Mouse (Mus musculus) forebrain, embryonic 14.5 days (tissue): ENCODE measurements around the gene Vmn2r84. TPM values are rescaled to one million over a fixed set of nuclear protein-coding genes. Genes with fewer than 3 reads are reported as not detected.

Experiments used
- ATAC-seq: fragments of 200-750 bp; cut with Nextera tagmentation; 2 replicates; pipeline ENCODE4 v1.8.0; 2017; ENCODE audit warnings: mild to moderate bottlenecking, moderate library complexity
- DNase-seq: peaks from one replicate; pipeline ENCODE4 v3.0.0-alpha.2; 2015; ENCODE audit warnings: low spot score
- H3K27ac ChIP-seq: fragments of 300-500 bp; sonication (generic); 2 replicates; pipeline ENCODE4 v1.5.1; 2014; ENCODE audit warnings: low read depth, mild to moderate bottlenecking, control low read depth, low read length, moderate library complexity
- H3K27me3 ChIP-seq: fragments of 300-500 bp; sonication (generic); replicated peaks from 2 replicates; pipeline ENCODE4 v1.6.1; 2014; ENCODE audit warnings: low read length, control low read depth, mixed read lengths; ENCODE audit not compliant: control insufficient read depth, insufficient read depth
- H3K36me3 ChIP-seq: fragments of 300-500 bp; sonication (generic); 2 replicates; pipeline ENCODE4 v1.6.1; 2014; ENCODE audit warnings: low read length, control low read depth; ENCODE audit not compliant: control insufficient read depth, insufficient read depth
- H3K4me1 ChIP-seq: fragments of 300-500 bp; sonication (generic); 2 replicates; pipeline ENCODE4 v1.6.1; 2014; ENCODE audit warnings: antibody characterized with exemption, low read length, control low read depth; ENCODE audit not compliant: control insufficient read depth, insufficient read depth
- H3K4me2 ChIP-seq: fragments of 300-500 bp; sonication (generic); 2 replicates; pipeline ENCODE4 v1.6.1; 2014; ENCODE audit warnings: mild to moderate bottlenecking, control low read depth, low read length
- H3K4me3 ChIP-seq: fragments of 300-500 bp; sonication (generic); 2 replicates; pipeline ENCODE4 v1.5.1; 2014; ENCODE audit warnings: low read depth, low read length, control low read depth
- H3K9ac ChIP-seq: fragments of 300-500 bp; sonication (generic); 2 replicates; pipeline ENCODE4 v1.6.1; 2014; ENCODE audit warnings: mild to moderate bottlenecking, low read length, control low read depth, moderate library complexity
- H3K9me3 ChIP-seq: fragments of 300-500 bp; sonication (generic); replicated peaks from 2 replicates; pipeline ENCODE4 v1.6.1; 2016; ENCODE audit warnings: low read length, control low read depth, mixed read lengths; ENCODE audit not compliant: control insufficient read depth
- WGBS: fragments of 180-500 bp; shearing (Covaris S2); extraction: QIAGEN DNeasy Blood & Tissue Kit; methylation state at CpG from one replicate; pipeline ENCODE4 v1.1.7; 2014; 5-methylcytosine and 5-hydroxymethylcytosine counted together
- polyA plus RNA-seq: library from polyadenylated mRNA; unstranded; fragments of >200 nt; fragmentation: Nextera tagmentation; extraction: Ambion mirVana; gene quantifications from 2 replicates; pipeline ENCODE4 v1.2.1, GENCODE M21; 2014

Vmn2r84 gene
- polyA plus RNA-seq, 1 experiment from 2014 or later: not detected

- Histone ChIP-seq H3K9ac (no peak overlapping the region), H3K4me1 (no peaks in the 10 kb centered on the region), H3K27me3 (no peaks in the 10 kb centered on the region), H3K9me3 (no peaks in the 10 kb centered on the region), H3K4me2 (no peak overlapping the region), H3K36me3 (no peaks in the 10 kb centered on the region), H3K4me3 (no peak overlapping the region), H3K27ac (no peak overlapping the region)
- WGBS: 86% methylated on average over 1 of the region's 1 CpGs
- no peak for ATAC-seq
- DNase-seq: no peak
These were observed 57.7 kb downstream of the Vmn2r84 start for GRCm38 (mm10) chr10:130336385-130336784.

DNA sequence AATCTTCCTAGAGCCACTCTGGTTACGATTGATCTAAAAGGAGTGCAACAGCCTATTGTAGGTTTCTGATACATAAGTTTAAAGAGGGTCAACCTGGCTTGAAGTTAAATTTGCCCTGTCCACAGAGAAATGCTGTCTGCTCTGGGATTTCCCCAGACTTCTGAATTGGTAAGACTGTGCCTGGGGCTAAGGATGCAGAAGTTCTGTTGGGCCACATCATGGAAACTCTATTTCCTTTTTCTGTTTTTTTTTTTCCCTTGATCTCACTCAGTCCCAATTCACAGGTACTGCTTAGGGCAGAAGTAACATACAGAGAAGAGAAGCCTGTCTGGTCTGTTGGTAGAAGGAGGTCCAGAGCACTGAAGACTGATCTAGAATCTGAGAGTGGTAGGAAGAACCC lies 63.4 kb downstream of the Vmn2r84 start:
- Histone ChIP-seq H3K9ac (no peak overlapping the region), H3K36me3 (no peaks in the 10 kb centered on the region), H3K4me2 (no peak overlapping the region), H3K4me1 (no peaks in the 10 kb centered on the region), H3K27ac (no peak overlapping the region), H3K27me3 (no peaks in the 10 kb centered on the region), H3K9me3 (no peaks in the 10 kb centered on the region), H3K4me3 (no peak overlapping the region)
- WGBS: 87% methylated on average over 1 of the region's 1 CpGs
- DNase-seq (no peak), ATAC-seq (no peak)

Other genes with a start within 250 kb of the Vmn2r84 start
- not detected in 2 replicates for gene Olfr825, start 227.6 kb downstream of the Vmn2r84 start, polyA plus RNA-seq
- not detected in 2 replicates for gene Olfr826, start 210.1 kb downstream of the Vmn2r84 start, polyA plus RNA-seq
- gene Olfr827, start 179.9 kb downstream of the Vmn2r84 start, polyA plus RNA-seq: not detected in 2 replicates
- gene Neurod4, start 114.1 kb downstream of the Vmn2r84 start, polyA plus RNA-seq: 6.1 and 8.1 TPM in 2 replicates
- not detected in 2 replicates for gene Tespa1, start 71.5 kb downstream of the Vmn2r84 start, polyA plus RNA-seq
- not detected in 2 replicates for gene Vmn2r85, start 35.4 kb upstream of the Vmn2r84 start, polyA plus RNA-seq
- 0.03 and 0.04 TPM in 2 replicates for gene Vmn2r86, start 61.7 kb upstream of the Vmn2r84 start, polyA plus RNA-seq
- 0.08 and 0.12 TPM in 2 replicates for gene Vmn2r87, start 103.1 kb upstream of the Vmn2r84 start, polyA plus RNA-seq